Mouse (Mus musculus): ENCODE data around the gene Dnah5.

DNA sequence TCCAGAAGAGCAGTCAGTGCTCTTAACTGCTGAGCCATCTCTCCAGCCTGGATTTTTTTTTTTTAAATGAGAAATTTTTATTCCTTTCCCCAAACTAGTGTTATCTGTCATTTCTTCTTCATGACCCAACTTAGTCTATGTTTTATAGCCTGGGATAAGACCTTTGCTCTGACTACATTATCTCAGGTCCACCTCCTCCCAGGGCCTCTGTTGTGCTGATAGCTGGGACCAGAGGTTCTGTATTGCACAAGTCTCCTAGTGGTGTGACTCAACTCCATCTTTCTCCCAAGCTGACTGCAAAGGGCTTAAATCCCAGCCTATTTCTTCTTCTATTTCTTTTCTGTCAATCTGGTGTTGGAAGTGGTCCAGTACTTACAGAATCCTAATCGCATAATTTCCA is 56.7 kb downstream of the Dnah5 start:
- TF ChIP-seq CTCF (IDR thresholded peaks at IDR 0.05; ENCODE audit: borderline replicate concordance, insufficient read depth, low read depth, low read length) (no peak), POLR2A (IDR thresholded peaks at IDR 0.05; ENCODE audit: borderline replicate concordance, insufficient read depth, low read length) (no peak)

All from cerebellum, adult 2 months (tissue).